Mouse (Mus musculus): ENCODE data around the gene Pgbd1. TPM values are rescaled to one million over a fixed set of nuclear protein-coding genes. Genes with fewer than 3 reads are reported as not detected.

The Pgbd1 gene
- polyA plus RNA-seq, 1 experiment, result 1.1 TPM

DNA sequence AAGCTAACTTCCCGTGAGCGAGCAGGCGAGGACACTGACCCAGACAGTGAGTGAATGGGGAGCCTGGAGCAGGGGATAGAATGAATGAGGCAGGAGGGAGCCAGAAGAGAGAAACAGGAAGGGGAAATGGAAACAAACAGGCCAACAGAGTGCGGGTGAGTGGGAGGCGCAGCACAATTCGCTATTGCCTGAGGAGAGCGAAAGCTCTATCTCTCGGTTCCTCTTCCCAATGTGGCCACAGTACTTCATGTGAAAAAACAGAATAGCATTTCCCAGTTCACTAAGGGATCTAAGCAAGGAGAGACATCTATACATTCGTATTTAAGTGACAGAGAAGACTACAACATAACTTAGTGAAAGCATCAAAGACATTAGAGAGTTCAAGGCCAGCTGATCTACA is 5.9 kb upstream of the Pgbd1 start:
- H3K4me1 ChIP-seq (ENCODE audit: control insufficient read depth, insufficient read depth, low read length), result no peaks in the 10 kb centered on the region
- no peak overlapping the region for H3K27ac ChIP-seq (ENCODE audit: insufficient read depth, low read depth, low read length)
- H3K36me3 ChIP-seq (ENCODE audit: control insufficient read depth, insufficient read depth, low read length), result peaks cover 13% of the 10 kb centered on the region
- no peak overlapping the region for H3K4me3 ChIP-seq (ENCODE audit: insufficient read depth, low read depth, low read length)
- no peaks in the 10 kb centered on the region for H3K27me3 ChIP-seq (replicated peaks; ENCODE audit: control insufficient read depth, insufficient read depth, low read length)
- TF ChIP-seq POLR2A (IDR thresholded peaks at IDR 0.05; ENCODE audit: low read depth, low read length) (no peak), CTCF (conservative IDR thresholded peaks at IDR 0.05; ENCODE audit: insufficient read depth, insufficient read length, low read depth, low read length) (no peak)
- DNase-seq, result no peak
- 85% methylated on average over 9 of the region's 9 CpGs for WGBS

DNA sequence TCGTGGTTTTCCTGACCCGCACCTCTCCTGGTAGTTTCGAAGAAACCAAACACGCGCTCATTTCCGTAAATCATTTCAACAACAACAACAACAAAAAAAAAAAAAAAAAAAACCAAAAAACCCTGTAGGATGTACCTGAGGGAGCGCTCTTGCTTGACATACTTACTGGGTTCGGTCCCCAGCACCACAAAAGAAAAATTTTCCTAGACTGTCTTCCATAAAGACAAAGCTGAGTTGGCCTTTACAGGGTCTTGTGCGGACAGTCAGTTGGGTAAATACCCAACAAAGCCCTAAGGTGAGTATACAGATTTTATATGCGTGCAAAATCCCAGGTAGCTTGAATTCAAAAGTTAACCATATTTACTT is 332 bp upstream of the Pgbd1 start:
- 23% methylated on average over 10 of the region's 10 CpGs for WGBS

DNA sequence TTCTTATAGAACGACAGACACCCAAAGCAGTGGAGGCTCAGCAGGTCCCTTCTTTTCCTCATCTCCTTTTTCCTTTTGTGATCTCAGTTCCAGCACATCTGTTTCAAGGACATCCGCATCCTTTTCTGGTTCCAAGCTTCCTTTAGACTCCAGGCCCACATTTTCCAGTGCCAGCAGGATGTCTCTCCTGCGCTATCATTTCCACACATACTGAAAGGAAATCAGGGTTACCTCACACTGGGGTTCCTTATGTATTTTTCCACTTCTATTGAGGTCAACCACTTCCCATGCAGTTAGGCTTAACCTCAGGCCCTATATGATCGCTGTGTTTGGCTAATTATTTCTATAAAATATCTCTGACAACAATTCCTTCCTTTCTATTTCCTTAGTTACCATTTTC is 5.4 kb downstream of the Pgbd1 start:
- no peak for DNase-seq
- WGBS, result 74% methylated on average over 4 of the region's 4 CpGs
- Histone ChIP-seq H3K36me3 (ENCODE audit: control insufficient read depth, insufficient read depth, low read length) (no peaks in the 10 kb centered on the region), H3K4me3 (ENCODE audit: insufficient read depth, low read depth, low read length) (no peak overlapping the region), H3K4me1 (ENCODE audit: control insufficient read depth, insufficient read depth, low read length) (peaks cover 5% of the 10 kb centered on the region; the same call in 1 of the 2 replicates), H3K27ac (ENCODE audit: insufficient read depth, low read depth, low read length) (no peak overlapping the region), H3K27me3 (replicated peaks; ENCODE audit: control insufficient read depth, insufficient read depth, low read length) (no peaks in the 10 kb centered on the region)
- TF ChIP-seq CTCF (conservative IDR thresholded peaks at IDR 0.05; ENCODE audit: insufficient read depth, insufficient read length, low read depth, low read length), result no peak
- TF ChIP-seq POLR2A (IDR thresholded peaks at IDR 0.05; ENCODE audit: low read depth, low read length), result no peak

More for the DNA sequence above, 332 bp upstream of the Pgbd1 start:
- Histone ChIP-seq H3K4me1 (ENCODE audit: control insufficient read depth, insufficient read depth, low read length) (peaks cover 7% of the 10 kb centered on the region; the same call in 1 of the 2 replicates), H3K27ac (ENCODE audit: insufficient read depth, low read depth, low read length) (peak overlapping the region; percentile 82; the same call in 1 of the 2 replicates), H3K4me3 (ENCODE audit: insufficient read depth, low read depth, low read length) (peak overlapping the region; percentile 69), H3K27me3 (replicated peaks; ENCODE audit: control insufficient read depth, insufficient read depth, low read length) (no peaks in the 10 kb centered on the region), H3K36me3 (ENCODE audit: control insufficient read depth, insufficient read depth, low read length) (peaks cover 6% of the 10 kb centered on the region; the same call in 1 of the 2 replicates)
- TF ChIP-seq POLR2A (IDR thresholded peaks at IDR 0.05; ENCODE audit: low read depth, low read length), result no peak
- TF ChIP-seq CTCF (conservative IDR thresholded peaks at IDR 0.05; ENCODE audit: insufficient read depth, insufficient read length, low read depth, low read length), result no peak
- DNase-seq, result no peak

DNA sequence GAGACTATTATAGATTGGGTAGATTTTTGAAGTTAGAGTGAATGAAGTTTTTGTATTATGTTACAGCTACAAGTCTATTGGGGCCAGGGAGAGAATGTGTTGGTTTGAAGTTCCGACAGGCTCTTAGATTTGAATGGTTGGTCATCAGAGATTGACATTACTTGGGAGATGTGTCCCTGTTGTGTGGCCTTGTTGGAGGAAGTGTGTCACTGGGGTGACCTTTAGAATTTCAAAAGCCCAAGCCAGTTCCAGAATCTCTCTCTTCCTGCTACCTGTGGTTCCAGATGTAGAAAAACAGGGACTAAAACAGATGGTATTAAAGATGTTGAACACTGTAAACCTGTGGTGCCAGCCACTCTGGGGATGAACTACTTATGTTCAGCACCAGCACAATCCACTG is 13.2 kb downstream of the Pgbd1 start:
- TF ChIP-seq POLR2A (IDR thresholded peaks at IDR 0.05; ENCODE audit: low read depth, low read length), result no peak
- no peak for TF ChIP-seq CTCF (conservative IDR thresholded peaks at IDR 0.05; ENCODE audit: insufficient read depth, insufficient read length, low read depth, low read length)
- WGBS, result 100% methylated on average over 1 of the region's 1 CpGs
- H3K36me3 ChIP-seq (ENCODE audit: control insufficient read depth, insufficient read depth, low read length), result no peaks in the 10 kb centered on the region

DNA sequence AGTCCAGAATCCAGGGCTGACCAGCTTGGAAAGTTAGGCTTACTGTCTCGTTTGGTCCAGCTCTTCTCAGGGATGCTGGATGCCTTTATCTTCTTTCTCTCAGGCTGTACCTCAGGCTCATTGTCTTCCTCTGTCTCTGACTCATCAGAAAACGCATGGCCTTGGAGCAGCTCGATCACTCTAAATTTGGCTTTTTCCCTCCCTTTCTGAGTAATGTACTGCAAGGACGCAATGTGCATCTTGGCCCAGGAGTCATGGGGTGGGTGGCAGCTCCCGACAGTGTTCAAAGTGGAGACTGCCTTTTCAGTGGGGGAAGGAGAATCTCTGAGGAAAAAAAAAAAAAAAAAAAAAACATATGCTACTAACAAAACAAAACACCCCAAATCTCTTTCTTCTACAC is 17.6 kb downstream of the Pgbd1 start:
- H3K4me3 ChIP-seq (ENCODE audit: insufficient read depth, low read depth, low read length), result no peak overlapping the region
- no peak for DNase-seq
- WGBS, result 75% methylated on average over 5 of the region's 5 CpGs

More for the DNA sequence above, 13.2 kb downstream of the Pgbd1 start:
- no peaks in the 10 kb centered on the region for H3K27me3 ChIP-seq (replicated peaks; ENCODE audit: control insufficient read depth, insufficient read depth, low read length)
- no peaks in the 10 kb centered on the region for H3K4me1 ChIP-seq (ENCODE audit: control insufficient read depth, insufficient read depth, low read length)
- no peak for DNase-seq
- H3K4me3 ChIP-seq (ENCODE audit: insufficient read depth, low read depth, low read length), result no peak overlapping the region
- H3K27ac ChIP-seq (ENCODE audit: insufficient read depth, low read depth, low read length), result no peak overlapping the region

DNA sequence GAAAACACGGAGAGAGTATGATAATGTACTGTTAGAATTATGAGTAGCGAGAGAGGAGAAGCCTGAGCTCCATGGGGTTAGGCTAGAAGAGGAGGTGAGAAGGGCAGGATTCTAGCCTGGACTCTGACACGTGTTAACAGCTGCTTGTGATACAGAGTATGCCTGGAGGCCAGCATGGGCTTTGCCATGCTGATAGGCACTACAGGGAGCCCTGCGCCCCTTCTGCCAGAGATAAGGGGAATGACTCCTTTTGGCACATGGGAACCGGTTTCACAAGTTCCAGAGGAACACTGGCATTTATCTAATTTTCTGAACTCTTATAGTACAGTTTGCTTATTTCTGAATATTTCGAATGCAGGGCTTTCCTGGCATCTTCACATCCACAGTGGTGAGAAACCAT is 22.0 kb downstream of the Pgbd1 start:
- no peaks in the 10 kb centered on the region for H3K27me3 ChIP-seq (replicated peaks; ENCODE audit: control insufficient read depth, insufficient read depth, low read length)
- 75% methylated on average over 6 of the region's 6 CpGs for WGBS
- no peaks in the 10 kb centered on the region for H3K4me1 ChIP-seq (ENCODE audit: control insufficient read depth, insufficient read depth, low read length)
- no peak overlapping the region for H3K4me3 ChIP-seq (ENCODE audit: insufficient read depth, low read depth, low read length)
- H3K27ac ChIP-seq (ENCODE audit: insufficient read depth, low read depth, low read length), result no peak overlapping the region
- no peaks in the 10 kb centered on the region for H3K36me3 ChIP-seq (ENCODE audit: control insufficient read depth, insufficient read depth, low read length)
- no peak for DNase-seq
- TF ChIP-seq POLR2A (IDR thresholded peaks at IDR 0.05; ENCODE audit: low read depth, low read length), result no peak
- no peak for TF ChIP-seq CTCF (conservative IDR thresholded peaks at IDR 0.05; ENCODE audit: insufficient read depth, insufficient read length, low read depth, low read length)

More for the DNA sequence above, 17.6 kb downstream of the Pgbd1 start:
- TF ChIP-seq CTCF (conservative IDR thresholded peaks at IDR 0.05; ENCODE audit: insufficient read depth, insufficient read length, low read depth, low read length), result no peak
- TF ChIP-seq POLR2A (IDR thresholded peaks at IDR 0.05; ENCODE audit: low read depth, low read length), result no peak
- no peak overlapping the region for H3K27ac ChIP-seq (ENCODE audit: insufficient read depth, low read depth, low read length)
- H3K27me3 ChIP-seq (replicated peaks; ENCODE audit: control insufficient read depth, insufficient read depth, low read length), result no peaks in the 10 kb centered on the region
- H3K4me1 ChIP-seq (ENCODE audit: control insufficient read depth, insufficient read depth, low read length), result no peaks in the 10 kb centered on the region
- H3K36me3 ChIP-seq (ENCODE audit: control insufficient read depth, insufficient read depth, low read length), result no peaks in the 10 kb centered on the region

DNA sequence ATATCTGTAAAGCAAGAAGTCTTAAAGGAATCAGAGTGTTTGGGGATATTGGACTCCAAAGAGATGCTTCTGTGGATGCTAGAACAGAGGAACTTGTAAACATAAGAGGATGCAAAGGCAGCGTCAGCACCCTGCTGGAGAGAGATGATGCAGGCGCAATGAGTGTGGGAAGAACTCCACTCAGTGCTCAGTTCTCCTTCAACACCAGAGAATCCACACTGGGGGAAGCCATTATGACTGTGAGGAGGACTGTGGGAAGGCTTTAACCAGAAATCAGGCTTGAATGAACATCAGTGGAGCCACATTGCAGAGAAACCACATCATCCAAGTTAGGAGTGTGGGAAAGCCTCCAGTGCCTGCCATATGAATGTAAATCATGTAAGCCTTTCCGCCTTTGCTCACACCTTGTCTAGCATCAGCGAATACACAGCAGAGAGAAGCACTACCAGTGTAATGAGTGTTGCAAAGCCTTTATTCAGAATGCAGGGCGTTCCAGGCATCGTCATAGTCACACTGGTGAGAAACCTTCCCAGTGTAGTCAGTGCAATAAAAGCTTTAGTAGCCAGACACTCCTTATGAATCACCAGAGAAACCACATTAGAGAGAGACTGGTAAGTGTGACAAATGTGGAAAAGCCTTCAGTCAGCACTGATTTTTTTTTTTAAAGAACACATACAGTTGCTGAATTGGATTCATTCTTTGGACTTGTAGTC is 23.4 kb downstream of the Pgbd1 start:
- Histone ChIP-seq H3K36me3 (ENCODE audit: control insufficient read depth, insufficient read depth, low read length) (no peaks in the 10 kb centered on the region), H3K27me3 (replicated peaks; ENCODE audit: control insufficient read depth, insufficient read depth, low read length) (no peaks in the 10 kb centered on the region), H3K4me1 (ENCODE audit: control insufficient read depth, insufficient read depth, low read length) (no peaks in the 10 kb centered on the region), H3K4me3 (ENCODE audit: insufficient read depth, low read depth, low read length) (no peak overlapping the region), H3K27ac (ENCODE audit: insufficient read depth, low read depth, low read length) (no peak overlapping the region)
- DNase-seq, result no peak
- 61% methylated on average over 6 of the region's 6 CpGs for WGBS
- TF ChIP-seq POLR2A (IDR thresholded peaks at IDR 0.05; ENCODE audit: low read depth, low read length) (no peak), CTCF (conservative IDR thresholded peaks at IDR 0.05; ENCODE audit: insufficient read depth, insufficient read length, low read depth, low read length) (no peak)
